Mouse (Mus musculus) CD4-positive, CD25-positive, alpha-beta regulatory T cell, adult 2 months (primary cell): ENCODE measurements at regions not wholly inside any gene's neighbourhood (a gene's known extent, or its start where the extent isn't known, plus 50 kb on each side); places are given as distances from the start of the nearest gene placed in this dataset.
A peak's percentile ranks its signal among the peaks of the same experiment; 100 is the strongest.
"Not testable (repeated sequence)": the region's sequence is repeated elsewhere in the genome, so short reads cannot be mapped to it uniquely, and the experiment has no call there.

Source experiments
- DNase-seq: peaks from one replicate; pipeline ENCODE4 v3.0.0-alpha.2; 2012; ENCODE audit warnings: low read depth, low spot score

DNA sequence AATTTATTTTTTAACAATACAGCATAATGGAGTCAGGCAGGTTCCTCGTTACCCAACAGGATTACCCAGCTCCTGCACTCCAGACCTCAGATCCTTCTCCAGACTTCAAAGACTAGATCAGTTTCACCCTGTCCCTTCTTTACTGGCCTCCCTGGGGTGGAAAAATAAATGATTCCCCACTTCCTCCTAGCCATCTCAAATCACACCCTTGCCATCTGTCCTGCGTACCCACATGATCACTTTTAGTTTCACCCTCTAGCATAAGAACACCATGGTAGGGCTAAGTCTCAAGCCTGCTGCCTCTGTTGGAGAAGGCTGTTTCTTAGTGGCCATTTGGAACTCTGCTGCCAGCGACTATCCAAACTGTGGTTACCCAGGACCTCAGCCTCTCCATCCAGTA is 222.0 kb downstream of the Plxna1 start:
- DNase-seq = no peak

DNA sequence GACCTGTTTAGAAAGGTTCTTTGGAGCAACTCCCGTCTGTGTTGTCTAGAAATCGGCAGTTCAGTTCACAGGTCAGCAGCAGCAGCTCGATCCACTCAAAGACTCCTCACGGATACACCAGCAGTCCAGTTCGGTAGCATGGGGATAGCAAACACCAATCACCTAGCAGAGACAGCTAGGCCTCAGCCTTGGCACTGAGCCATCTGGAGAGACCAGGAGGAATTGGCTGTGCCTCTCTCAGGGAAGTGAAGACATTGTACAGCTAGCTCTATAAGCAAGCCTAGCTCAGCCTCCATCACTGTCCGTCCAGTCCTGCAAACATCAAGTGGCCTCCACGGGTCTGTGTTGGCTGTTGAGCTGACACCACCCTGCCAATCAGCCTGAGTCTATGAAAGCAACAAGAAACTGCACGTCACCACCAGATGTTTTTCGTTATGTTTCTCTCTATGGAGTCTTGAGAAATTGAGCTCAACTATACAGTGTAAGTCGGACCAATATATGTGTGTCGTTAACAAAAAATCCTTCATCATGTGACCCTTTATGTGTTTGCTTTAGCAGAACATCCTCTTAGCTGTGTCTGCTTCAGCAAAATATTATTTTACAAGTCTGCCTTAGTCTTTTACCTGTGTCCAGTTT is 209.3 kb downstream of the Plxna1 start:
- DNase-seq = no peak

DNA sequence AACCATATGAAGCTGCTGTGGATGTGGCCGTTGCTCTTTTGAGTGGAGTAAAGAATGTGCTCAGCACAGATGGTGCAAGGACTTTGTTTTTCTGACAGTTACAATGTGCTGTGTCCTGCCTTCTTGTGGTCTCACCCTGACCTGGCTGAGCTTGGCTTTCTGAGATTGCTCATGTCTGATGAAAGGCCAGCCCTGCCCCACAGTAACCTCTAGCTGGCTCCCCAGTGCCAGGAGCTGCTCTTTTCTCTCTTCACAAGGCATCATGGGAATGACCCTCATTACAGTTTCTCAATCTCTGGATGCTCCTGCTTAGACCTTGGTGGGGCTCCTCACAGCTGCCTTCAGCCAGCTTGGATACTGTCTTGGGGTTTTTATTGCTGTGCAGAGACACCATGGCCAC is 204.9 kb downstream of the Plxna1 start:
- no peak for DNase-seq

DNA sequence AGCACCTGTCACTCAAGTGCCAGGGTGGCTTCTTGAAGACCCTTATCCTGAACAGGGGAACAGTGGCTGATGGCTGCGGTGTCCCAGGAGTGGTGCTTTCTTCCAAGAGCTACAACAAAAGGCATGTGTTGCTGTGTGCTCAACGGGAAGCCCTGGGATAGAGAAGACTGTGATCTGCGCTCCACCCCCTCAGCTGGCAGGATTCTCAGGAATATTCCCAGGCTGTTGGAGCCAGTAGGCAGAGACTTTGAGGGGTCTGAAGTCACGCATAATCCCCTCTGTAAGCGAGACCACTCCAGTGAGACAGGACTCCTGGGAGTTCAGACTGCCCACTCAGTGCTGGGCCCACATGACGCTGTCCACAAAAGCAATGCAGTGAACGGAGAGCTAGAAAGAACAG is 202.4 kb downstream of the Plxna1 start:
- DNase-seq = no peak

DNA sequence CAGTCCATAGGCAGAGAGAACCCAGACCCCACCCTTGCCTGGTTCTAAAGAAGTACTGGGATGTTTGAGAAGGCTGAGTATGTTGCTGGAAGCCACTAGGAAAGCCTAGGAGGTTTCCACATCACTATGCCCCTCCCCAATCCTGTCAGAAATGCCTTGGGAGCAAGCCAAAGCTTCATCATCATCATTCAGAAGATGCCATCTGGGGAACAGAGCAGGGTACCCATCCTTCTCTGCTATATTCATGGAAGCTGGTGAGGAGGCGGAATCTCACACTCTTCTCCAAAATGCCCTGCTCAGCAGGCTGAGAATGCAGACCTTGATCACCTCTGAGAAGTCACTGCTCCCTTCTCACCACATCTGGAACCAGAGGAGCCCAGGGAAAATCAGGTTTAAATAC is 200.7 kb downstream of the Plxna1 start:
- no peak for DNase-seq

DNA sequence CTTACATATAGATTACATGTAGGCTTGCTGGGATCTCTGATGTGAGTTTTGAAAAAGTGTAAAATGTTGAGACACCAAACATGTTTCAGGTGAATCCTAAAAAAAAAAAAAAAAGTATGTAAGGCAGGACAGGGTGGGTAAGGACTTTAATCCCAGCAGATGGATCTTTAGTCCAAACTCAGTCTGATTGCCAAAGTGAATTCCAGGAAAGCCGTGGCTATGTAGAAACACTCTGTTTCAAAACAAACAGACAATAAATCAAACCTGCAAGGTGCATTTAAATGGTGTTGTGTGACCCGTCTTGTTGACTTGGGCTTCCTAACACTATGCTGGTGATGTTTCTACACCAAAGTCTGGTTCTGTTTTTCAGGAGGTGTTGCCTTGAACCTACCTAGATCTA is 192.9 kb downstream of the Plxna1 start:
- DNase-seq = no peak

DNA sequence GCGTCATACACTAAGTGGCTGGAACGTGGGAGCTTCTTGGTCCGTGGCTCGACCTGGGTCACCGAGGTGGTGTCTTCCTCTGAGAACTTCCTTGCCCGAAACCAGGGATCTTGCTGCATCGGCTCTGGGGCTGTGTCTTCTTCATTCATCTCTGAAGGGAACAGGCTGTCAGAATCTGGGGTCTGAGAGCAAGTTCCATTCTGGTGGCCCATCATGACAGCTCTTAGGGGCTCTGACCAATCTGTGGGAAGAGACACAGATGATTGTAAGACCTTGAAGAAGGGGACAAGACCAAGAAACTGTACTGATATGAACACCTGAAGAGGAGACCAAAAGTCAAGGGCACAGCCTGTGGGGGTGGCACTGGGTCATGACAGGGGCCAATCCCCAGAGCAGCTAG is 177.5 kb downstream of the Plxna1 start:
- not testable (repeated sequence) for DNase-seq

DNA sequence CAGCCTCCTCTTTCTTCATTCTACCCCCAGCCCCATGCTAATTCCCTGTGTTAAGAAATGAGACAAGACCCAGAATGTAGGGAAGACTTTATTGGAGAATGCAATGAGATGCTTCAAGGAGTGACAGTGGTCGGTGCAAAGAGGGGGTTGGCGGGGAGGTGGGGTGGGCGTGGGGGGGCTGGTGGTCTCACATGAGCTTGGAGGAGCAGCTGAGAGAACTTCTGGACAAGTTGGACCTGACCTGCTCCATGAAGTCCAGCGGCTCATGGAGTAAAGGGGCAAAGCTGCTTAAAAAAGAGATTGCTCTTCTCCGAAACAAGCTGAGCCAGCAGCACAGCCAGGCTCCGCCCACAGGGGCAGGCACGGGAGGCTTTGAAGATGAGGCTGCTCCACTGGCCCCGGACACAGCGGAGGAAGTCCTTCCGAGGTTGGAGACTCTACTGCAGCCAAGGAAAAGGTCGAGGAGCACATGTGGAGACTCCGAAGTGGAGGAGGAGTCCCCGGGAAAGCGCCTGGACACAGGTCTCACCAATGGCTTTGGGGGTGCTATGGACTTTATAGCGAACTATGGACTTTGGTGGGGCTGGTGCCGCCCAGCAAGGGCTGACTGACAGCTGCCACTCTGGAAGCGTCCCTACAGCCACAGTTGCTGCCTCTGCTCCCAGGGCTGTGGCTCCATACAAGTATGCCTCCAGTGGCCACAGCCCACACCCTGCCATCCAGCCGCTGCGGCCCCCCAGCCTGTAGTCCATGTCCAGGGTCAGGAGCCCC is 161.7 kb downstream of the Plxna1 start:
- DNase-seq = not testable (repeated sequence)

DNA sequence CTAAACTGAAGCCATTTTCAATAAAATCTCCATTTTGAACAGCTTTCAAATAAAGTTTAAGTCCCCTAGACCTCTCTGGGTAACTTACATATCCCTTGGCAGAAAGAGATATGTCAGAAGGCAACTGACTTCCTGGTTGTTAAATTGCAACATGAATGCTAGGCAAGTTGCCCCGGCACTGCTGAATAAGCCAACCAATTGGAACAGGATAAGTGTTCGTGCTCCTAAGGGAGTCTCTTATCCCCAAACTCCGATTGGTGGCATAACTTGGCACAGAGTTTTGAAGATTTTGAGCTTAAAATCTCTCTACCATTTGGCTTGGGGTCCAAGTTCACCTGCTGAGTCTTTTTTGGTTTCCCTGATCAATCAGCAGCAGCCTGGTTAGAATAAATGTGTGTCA is 147.4 kb downstream of the Plxna1 start:
- no peak for DNase-seq

DNA sequence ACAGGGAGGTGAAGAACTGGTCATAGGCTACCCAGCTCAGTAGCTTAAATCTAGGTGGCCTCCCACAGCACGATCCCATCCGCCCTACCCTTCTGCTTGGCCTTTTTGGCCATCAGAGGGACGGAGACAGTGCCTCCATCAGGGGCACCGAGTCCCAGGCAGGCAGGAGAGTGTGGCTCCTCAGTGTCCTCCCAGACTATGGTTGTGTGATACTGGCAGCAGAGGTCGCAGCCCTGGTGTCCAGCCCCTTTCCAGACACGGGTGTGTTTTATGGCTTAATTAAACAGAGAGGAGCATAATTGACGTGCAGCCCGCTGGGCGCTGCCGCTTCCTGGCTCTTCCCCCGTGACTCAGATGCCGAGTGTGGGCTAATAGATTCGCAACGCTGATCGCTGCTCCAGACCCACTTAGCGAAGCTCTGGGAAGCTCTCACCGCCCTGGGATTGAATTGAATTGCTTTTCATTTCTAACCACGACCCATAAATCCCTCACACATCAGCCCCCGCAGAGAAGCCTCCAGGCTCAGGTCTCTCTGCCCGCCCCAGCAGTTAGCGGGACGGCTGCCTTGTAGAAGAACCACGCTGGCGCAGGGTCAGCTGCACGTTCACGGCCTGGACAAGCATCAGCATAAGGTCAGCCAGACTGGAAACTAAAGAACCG is 126.9 kb downstream of the Plxna1 start:
- no peak for DNase-seq

DNA sequence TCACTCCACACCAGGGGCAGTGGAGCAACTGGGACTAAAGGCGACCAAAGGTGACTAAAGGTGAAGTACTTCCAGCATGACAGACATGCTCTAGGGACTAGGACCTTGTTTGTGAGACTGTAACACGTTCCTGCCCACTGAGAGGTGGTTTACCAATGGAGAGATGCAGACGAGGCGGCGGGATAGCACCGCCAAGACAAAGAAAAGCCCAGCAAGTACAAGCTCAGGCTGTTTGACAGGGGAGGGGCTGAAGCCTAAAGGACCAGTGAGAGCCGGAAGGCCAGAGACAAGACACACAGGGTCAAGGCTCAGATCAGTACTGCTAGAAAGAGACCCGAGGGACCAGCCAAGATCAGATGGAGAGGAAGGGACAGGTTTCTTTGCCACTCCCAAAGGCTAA is 126.2 kb downstream of the Plxna1 start:
- DNase-seq = no peak

DNA sequence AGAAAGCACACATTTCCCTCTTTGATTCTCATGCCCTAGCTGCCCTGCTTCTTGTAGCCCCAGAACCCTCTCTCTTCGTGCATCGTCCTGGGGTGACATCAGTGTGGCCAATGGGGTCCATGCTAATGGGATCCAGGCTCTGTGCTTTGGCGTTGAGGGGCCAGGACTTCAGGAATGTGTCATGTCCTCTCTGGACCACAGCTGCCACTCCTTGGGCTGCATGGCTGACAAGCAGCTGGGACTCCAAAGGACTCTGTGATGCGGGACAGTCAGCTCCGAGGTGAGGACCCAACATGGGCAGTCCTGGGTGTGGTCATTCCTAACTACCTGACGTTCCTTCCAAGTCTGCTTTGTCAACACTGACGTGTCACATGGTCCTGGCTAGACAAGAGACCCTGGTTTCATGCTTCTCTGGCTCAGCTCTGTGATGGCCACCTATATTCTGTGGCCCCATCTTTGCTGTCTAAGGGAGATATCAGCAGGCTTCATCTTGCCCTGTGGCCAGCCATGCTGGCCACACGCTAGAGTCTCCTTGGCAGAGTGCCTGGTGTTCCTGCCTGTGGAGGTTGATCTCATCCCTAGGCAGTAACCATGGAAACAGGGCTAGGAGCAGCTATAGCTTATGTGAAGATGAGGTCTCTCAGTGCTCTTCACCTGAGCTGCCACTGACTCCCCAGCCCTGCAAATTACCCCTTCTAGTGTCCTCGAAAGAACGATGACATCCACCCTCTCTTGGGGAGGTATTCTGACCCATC is 125.4 kb downstream of the Plxna1 start:
- DNase-seq = no peak

DNA sequence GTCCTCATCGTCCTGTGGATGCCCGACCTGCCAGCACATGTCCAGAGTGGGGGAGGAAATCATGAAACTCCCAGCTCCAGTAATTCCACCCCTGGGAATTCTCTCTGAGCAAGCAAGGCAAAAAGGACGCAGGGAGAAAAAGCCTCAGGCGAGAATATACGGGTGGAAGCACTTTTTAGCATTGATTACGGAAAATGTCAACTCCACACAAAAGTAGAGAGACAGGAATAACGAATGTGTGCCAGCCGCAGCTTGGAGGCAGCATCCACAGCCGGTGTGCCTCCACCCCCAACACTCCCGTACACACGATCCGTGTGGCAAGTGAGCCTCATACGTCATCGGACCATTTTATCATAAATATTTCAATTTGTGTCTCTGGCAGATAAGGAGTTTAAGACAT is 123.5 kb downstream of the Plxna1 start:
- DNase-seq = no peak

DNA sequence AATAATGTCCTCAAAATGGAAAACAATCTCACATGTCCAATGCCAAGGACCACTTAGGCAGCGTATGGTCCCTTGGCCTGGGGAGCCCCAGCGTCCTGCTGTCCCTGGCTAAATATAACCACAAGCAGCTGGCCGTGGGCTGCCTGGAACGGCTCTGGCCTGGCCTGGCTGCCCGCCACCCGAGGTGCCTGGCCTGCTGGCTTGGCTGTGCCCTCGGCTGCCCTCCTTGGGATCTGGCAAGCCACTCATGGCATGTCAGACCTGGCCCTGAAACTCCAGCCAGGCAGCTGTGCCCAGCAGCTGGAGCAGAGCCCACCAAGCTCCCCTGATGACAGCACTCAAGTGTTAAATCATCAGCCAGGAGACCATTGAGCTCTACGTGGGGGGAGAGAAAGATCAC is 122.9 kb downstream of the Plxna1 start:
- DNase-seq = no peak

DNA sequence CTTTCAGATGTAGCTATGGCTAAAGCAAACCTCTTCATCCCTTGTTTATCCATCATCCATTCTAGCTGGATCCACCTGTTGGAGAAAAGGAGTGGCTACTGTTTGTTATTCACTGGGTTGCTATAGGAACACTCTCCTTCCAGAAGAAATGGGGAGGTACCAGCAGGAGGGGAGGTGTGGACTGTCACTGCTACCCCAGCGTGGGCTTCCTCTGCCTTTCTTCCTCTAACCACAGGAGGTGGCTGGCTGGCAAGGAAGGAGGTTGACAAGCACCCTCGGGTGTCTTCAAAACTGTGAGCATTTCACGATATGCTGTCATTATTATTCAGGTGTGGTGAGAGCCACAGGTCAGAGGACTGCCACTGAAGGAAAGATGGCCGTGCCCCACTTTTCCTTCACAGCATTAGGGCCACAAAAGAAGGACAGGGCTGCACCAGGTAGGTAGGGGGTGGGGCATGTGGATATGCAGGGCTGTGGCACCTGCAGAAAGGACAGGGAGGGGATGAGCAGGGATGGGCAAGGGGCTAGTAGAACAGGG is 122.2 kb downstream of the Plxna1 start:
- DNase-seq = no peak

DNA sequence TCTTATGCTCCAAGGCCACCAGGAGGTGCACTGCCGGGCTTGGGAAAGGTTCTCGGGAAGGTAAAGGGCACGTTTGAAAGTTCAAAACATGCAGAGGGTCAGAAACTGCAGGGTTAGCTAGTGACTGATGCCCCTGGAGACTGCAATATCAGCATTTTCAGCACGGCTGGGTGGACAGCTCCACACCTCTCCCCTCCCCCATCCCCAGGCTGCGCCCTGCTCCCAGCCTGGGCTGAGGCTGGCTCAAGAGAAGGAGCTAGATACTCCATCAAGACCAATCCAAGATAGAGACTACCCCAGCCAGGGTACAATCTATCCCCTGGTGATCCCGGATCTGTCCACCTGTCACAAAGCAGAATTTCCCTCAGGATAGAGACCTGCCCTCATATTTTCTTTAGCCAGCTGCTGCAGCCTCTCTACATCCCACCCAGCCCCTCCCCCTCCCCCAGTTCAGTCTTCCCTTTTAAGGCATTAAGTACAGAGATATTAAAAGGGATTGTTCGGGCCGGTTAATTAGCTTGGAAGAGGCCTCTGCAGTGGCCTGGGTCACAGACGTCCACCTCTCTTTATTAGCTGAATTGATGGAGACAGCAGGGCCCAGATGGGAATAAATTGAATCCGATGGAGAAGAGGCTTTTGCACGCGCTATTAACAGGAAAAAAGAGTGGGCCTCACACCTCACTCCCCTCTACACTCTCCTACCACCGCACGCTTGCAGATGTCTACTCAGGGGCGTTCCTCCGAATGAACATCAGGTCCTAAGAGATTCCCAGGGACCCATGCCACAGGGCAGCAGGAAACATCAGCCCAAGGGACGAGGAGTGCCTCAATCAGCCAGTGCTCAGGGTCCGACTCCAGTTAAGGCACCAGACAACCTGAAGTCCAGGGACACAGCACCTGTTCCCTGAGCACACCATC is 119.8 kb downstream of the Plxna1 start:
- no peak for DNase-seq

DNA sequence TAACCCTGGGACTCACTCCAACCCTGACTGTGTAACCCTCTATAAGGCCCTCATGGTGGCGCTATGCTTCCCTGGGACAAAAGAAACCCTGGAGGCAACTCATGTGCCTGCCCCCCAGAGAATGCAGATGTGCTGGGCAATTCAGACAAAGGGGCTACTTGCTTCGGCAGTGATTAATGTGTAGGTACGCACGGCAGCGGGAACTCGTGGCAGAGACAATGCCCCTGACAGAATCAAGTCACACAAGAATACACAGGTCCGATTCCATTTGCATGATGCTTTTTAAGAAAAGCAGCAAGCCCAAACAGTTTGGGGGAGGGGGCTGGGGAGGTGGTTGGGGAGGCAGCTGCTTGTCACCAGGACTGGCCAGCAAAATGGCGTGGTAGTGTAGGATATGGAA is 116.9 kb downstream of the Plxna1 start:
- peak; percentile 22 for DNase-seq

DNA sequence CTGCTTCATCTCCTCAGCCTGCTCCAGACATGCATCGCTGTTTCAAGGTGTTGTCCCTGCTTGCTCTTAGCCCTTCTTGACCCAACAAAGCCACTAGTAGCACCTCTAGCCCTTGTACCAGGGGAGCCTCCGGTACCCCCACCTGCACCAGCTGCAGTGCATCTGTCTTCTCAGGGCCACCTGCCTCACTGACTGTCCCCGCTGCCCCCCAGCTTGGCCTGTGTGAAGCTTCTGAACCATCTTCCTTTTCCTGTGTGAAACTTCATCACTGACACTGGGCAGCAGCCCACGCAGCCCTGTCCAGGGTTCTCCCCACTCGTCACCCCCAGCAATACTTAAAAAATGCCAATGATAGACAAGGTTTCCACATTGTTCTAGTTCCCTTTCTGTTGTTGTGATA is 116.2 kb downstream of the Plxna1 start:
- no peak for DNase-seq

DNA sequence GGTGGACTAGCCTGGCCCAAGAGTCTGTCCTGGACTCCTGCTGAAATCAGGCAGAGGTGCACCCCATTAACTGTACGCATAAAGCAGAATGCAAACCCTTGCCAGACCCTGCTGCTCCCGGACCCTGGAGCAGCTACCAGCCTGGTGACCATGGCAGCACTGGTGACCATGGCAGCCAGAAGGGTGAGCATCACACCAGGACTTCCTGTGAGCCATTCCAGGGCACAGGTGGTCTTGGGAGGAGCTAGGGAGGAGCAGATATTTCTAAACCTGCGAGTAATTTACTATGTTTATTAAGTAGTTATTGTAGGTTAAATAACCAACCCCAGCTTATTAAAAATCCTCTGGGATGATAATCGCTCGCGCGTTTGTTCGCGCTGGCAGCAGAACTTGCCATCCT is 113.8 kb downstream of the Plxna1 start:
- DNase-seq = no peak

DNA sequence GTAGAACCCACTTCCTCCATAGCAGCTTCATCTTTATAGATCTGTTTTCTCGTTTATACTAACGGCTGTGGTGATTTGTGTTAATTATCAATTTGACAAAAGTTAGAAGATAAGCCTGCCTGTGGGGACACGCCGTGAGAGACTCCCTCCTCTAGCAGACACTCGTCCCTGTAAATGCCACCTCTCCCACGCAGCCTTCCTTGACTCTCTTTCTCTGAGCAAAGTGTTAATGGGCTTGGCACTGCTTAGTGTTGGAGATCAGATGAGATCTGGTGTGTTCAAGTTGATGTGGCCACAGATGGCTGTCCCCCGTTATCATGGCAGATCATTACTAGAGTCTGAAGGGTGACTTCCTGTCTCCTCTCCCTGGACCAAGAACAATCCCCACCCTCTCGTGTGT is 113.1 kb downstream of the Plxna1 start:
- DNase-seq = no peak

DNA sequence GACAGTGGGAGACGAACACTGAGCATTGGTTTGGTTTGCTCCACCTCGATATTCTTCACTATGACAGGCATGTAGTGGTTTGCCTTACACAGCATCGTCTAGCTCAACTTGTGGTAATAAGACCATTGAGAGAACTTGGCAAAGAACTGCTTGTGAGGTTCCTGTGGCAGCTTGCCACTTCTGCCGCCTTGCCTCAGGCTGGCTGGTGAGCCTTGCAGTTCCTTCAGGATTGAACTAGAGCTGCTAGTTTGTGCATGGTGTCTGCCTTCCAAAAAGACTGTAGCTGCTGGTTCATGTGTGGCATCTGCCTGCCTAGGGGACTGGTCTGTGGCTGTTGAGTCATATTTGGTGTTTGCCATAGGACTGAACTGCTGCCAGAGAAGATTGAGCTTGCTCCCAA is 110.8 kb downstream of the Plxna1 start:
- no peak for DNase-seq
